Mouse (Mus musculus) skeletal muscle tissue, adult 2 months (tissue): ENCODE data around the gene Cacna1e.

Experiments used
- DNase-seq: peaks from one replicate; pipeline ENCODE4 v3.0.0-alpha.2; 2012; ENCODE audit warnings: low read depth, low spot score

The Cacna1e gene

DNA sequence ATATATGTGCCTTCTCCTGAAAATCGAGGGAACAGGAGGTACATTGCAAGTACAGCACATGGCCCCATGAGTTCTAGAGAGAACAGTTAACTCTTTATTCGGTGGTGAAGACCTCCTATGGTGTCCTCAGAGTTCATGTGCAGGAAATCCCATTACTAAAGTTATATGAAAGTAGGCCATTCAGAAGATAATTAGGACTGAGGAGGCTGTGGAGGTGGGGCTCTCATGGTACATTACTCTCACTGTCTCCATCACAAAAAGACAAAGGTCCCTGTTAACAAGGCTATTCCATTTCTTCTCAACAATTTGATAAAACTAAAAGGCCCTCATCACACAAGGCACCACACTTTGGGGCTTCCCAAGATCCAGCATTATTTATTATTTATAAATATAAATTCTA, 475.2 kb downstream of the Cacna1e start:
- no peak for DNase-seq

DNA sequence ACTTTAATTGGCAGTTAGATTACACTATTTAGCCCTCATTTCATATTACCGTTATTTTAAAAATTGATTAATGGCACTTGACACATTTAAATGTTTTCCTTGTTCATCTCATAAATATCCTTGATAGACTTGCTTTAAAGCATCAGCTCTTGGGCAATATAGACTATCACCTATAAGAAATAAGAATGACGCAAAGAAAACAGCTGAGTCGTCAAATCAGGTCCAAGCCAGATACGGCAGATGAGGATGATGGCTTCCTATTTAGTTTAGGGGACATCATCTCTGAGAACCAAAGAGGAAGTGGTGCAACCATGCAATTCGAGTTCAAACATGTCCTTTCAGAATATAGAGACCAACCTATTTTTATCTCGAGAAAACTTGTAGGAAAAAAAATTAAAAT, 492.3 kb downstream of the Cacna1e start:
- no peak for DNase-seq
